Mouse (Mus musculus): ENCODE data around the gene Tbk1. TPM values are rescaled to one million over a fixed set of nuclear protein-coding genes. Genes with fewer than 3 reads are reported as not detected.

Gene Tbk1
- polyA plus RNA-seq, 1 experiment from 2014 or later: 30.7 TPM

DNA sequence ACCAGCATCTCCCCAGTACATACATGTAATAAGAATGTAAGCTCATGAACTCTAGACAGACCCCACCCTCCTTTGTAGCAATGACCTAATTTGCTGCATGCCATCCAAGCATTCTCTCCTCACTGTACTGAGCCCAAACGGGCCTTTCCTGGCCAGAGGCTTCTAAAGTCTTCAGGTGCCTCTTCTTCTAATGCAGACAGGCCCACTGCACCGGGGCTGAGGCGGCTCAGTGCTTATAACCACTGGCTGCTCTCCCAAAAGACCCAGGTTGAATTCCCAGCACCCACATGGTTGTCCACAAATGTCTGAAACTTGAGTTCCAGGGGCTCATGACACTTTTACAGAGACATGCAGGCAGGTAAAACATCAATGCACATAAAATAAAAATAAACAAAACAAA lies 15.6 kb downstream of the Tbk1 start:
- Histone ChIP-seq H3K9me3 (ENCODE audit: control insufficient read depth, low read length) (no peaks in the 10 kb centered on the region), H3K4me2 (ENCODE audit: low read depth, severe bottlenecking) (no peak overlapping the region), H3K4me3 (ENCODE audit: low read depth, low read length) (no peak overlapping the region), H3K4me1 (ENCODE audit: control insufficient read depth, insufficient read depth, low read length) (no peaks in the 10 kb centered on the region), H3K27me3 (ENCODE audit: control insufficient read depth, insufficient read depth, low read length) (no peaks in the 10 kb centered on the region), H3K9ac (ENCODE audit: low read length) (no peak overlapping the region), H3K36me3 (ENCODE audit: control insufficient read depth, insufficient read depth, low read length) (peaks cover 20% of the 10 kb centered on the region; the same call in 1 of the 2 replicates), H3K27ac (replicated peaks; ENCODE audit: low read depth, low read length) (no peak overlapping the region)
- no peak for ATAC-seq (ENCODE audit: insufficient number of reproducible peaks, low FRiP score, low TSS enrichment, low read depth)
- 95% methylated on average over 3 of the region's 3 CpGs for WGBS
- DNase-seq (ENCODE audit: low spot score): no peak

- H3K9ac ChIP-seq (ENCODE audit: low read length): no peak overlapping the region
- H3K27ac ChIP-seq (replicated peaks; ENCODE audit: low read depth, low read length): no peak overlapping the region
- no peaks in the 10 kb centered on the region for H3K9me3 ChIP-seq (ENCODE audit: control insufficient read depth, low read length)
- no peaks in the 10 kb centered on the region for H3K27me3 ChIP-seq (ENCODE audit: control insufficient read depth, insufficient read depth, low read length)
- no peaks in the 10 kb centered on the region for H3K4me1 ChIP-seq (ENCODE audit: control insufficient read depth, insufficient read depth, low read length)
- no peak overlapping the region for H3K4me3 ChIP-seq (ENCODE audit: low read depth, low read length)
- no peak overlapping the region for H3K4me2 ChIP-seq (ENCODE audit: low read depth, severe bottlenecking)
- 85% methylated on average over 6 of the region's 6 CpGs for WGBS
- H3K36me3 ChIP-seq (ENCODE audit: control insufficient read depth, insufficient read depth, low read length): peaks cover 26% of the 10 kb centered on the region; the same call in 1 of the 2 replicates
- DNase-seq (ENCODE audit: low spot score): no peak
- no peak for ATAC-seq (ENCODE audit: insufficient number of reproducible peaks, low FRiP score, low TSS enrichment, low read depth)
Observed at GRCm38 (mm10) chr10:121569796-121570195, 16.8 kb downstream of the Tbk1 start.

GRCm38 (mm10) chr10:121569001-121569589 lies 17.5 kb downstream of the Tbk1 start:
- DNase-seq (ENCODE audit: low spot score) (no peak), ATAC-seq (ENCODE audit: insufficient number of reproducible peaks, low FRiP score, low TSS enrichment, low read depth) (0 out of 2 replicates have a peak, but pooled peaks have one; percentile 35)
- Histone ChIP-seq H3K9ac (ENCODE audit: low read length) (no peak overlapping the region), H3K9me3 (ENCODE audit: control insufficient read depth, low read length) (no peaks in the 10 kb centered on the region), H3K27me3 (ENCODE audit: control insufficient read depth, insufficient read depth, low read length) (no peaks in the 10 kb centered on the region), H3K4me2 (ENCODE audit: low read depth, severe bottlenecking) (no peak overlapping the region), H3K4me1 (ENCODE audit: control insufficient read depth, insufficient read depth, low read length) (no peaks in the 10 kb centered on the region), H3K27ac (replicated peaks; ENCODE audit: low read depth, low read length) (no peak overlapping the region), H3K36me3 (ENCODE audit: control insufficient read depth, insufficient read depth, low read length) (peaks cover 26% of the 10 kb centered on the region; the same call in 1 of the 2 replicates), H3K4me3 (ENCODE audit: low read depth, low read length) (no peak overlapping the region)
- 22% methylated on average over 23 of the region's 23 CpGs for WGBS

DNA sequence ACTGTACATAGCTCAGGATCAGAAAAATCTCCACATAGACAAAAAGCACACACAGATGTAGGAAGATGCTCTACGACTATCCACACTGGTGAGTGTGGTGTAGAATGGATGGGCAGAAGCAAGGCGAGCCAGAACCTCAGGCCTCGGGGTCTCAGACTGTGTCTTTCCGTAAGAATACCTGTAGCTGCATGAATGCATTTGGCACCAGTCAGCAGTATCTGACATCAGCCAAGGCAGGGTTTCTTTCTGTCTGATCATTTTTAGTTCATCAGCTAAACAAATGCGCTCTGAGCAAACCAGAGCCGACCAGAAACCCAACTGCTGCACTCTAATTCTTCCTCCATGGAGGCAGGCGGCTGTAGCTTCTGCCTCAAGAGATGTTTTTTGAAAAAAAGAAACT lies 18.1 kb downstream of the Tbk1 start:
- H3K4me2 ChIP-seq (ENCODE audit: low read depth, severe bottlenecking): no peak overlapping the region
- no peak overlapping the region for H3K27ac ChIP-seq (replicated peaks; ENCODE audit: low read depth, low read length)
- DNase-seq (ENCODE audit: low spot score): no peak
- H3K9me3 ChIP-seq (ENCODE audit: control insufficient read depth, low read length): no peaks in the 10 kb centered on the region
- H3K27me3 ChIP-seq (ENCODE audit: control insufficient read depth, insufficient read depth, low read length): no peaks in the 10 kb centered on the region
- WGBS: 81% methylated on average over 7 of the region's 7 CpGs
- no peak overlapping the region for H3K4me3 ChIP-seq (ENCODE audit: low read depth, low read length)
- no peak for ATAC-seq (ENCODE audit: insufficient number of reproducible peaks, low FRiP score, low TSS enrichment, low read depth)
- H3K36me3 ChIP-seq (ENCODE audit: control insufficient read depth, insufficient read depth, low read length): peaks cover 26% of the 10 kb centered on the region; the same call in 1 of the 2 replicates
- H3K4me1 ChIP-seq (ENCODE audit: control insufficient read depth, insufficient read depth, low read length): no peaks in the 10 kb centered on the region
- H3K9ac ChIP-seq (ENCODE audit: low read length): no peak overlapping the region

DNA sequence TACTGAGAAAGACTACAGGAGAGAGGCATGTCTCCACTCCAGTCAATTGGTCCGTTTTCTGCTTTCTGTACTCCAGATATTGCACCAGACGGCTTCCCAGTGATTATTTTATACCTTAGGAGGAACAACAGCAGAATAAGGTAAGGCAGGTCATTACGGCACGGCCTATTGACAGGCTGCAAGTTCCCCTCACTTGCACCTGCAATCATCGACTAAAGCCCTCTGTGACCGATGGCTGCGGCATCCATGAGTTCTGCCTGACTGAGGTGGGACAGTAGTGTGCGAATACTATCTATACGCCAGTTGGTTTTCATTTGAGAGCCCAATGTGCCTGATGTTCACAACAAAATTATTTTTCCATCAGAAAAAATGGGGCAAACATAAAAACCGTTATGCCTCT lies 18.6 kb downstream of the Tbk1 start:
- H3K9me3 ChIP-seq (ENCODE audit: control insufficient read depth, low read length): no peaks in the 10 kb centered on the region
- DNase-seq (ENCODE audit: low spot score) (no peak), ATAC-seq (ENCODE audit: insufficient number of reproducible peaks, low FRiP score, low TSS enrichment, low read depth) (no peak)
- H3K4me3 ChIP-seq (ENCODE audit: low read depth, low read length): no peak overlapping the region
- H3K4me1 ChIP-seq (ENCODE audit: control insufficient read depth, insufficient read depth, low read length): no peaks in the 10 kb centered on the region
- H3K27me3 ChIP-seq (ENCODE audit: control insufficient read depth, insufficient read depth, low read length): no peaks in the 10 kb centered on the region
- H3K4me2 ChIP-seq (ENCODE audit: low read depth, severe bottlenecking): no peak overlapping the region
- WGBS: 96% methylated on average over 10 of the region's 10 CpGs
- H3K9ac ChIP-seq (ENCODE audit: low read length): no peak overlapping the region
- peaks cover 26% of the 10 kb centered on the region; the same call in 1 of the 2 replicates for H3K36me3 ChIP-seq (ENCODE audit: control insufficient read depth, insufficient read depth, low read length)
- no peak overlapping the region for H3K27ac ChIP-seq (replicated peaks; ENCODE audit: low read depth, low read length)

DNA sequence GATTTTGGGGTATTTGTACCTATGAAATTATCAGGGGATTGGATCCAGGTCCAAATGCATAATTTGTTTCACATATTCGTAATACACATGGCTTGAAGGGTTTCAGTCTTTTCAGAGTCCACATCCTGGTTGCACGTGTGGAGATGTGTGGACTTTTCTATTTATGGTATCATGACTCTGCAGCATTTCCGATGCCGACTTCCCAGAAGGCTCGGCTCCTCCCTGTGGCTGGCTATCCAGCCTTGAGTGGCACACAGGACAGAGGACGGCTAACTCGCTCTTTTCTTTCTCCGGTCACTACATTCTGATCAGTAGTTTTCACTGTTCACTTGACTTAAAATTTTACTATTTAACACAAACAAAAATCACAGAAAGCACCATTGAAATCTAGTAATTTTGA lies 22.1 kb downstream of the Tbk1 start:
- DNase-seq (ENCODE audit: low spot score): no peak
- no peak overlapping the region for H3K9ac ChIP-seq (ENCODE audit: low read length)
- no peaks in the 10 kb centered on the region for H3K27me3 ChIP-seq (ENCODE audit: control insufficient read depth, insufficient read depth, low read length)
- H3K36me3 ChIP-seq (ENCODE audit: control insufficient read depth, insufficient read depth, low read length): peaks cover 17% of the 10 kb centered on the region; the same call in 1 of the 2 replicates
- no peak overlapping the region for H3K4me3 ChIP-seq (ENCODE audit: low read depth, low read length)
- H3K27ac ChIP-seq (replicated peaks; ENCODE audit: low read depth, low read length): no peak overlapping the region
- 89% methylated on average over 8 of the region's 8 CpGs for WGBS
- H3K9me3 ChIP-seq (ENCODE audit: control insufficient read depth, low read length): no peaks in the 10 kb centered on the region
- no peak for ATAC-seq (ENCODE audit: insufficient number of reproducible peaks, low FRiP score, low TSS enrichment, low read depth)
- H3K4me2 ChIP-seq (ENCODE audit: low read depth, severe bottlenecking): no peak overlapping the region
- no peaks in the 10 kb centered on the region for H3K4me1 ChIP-seq (ENCODE audit: control insufficient read depth, insufficient read depth, low read length)

DNA sequence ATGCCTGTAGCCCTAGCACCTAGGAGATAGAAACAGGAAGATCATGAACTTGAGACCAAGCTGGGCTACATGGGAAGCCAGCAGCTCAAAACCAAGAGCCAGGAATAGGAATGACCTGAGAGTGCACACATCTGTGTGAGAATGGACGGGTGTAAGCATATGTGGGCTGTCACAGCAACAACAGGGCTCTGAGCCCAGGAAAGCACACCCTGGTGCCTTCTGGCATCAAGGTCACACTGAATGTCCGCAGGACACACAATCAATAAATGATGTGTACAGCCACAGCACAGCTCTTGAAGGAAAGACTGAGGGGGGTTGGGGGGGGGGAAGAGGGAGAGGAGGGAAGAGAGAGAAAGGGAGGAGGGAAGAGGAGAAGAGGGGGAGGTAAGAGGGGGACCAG lies 28.4 kb downstream of the Tbk1 start:
- no peak for ATAC-seq (ENCODE audit: insufficient number of reproducible peaks, low FRiP score, low TSS enrichment, low read depth)
- Histone ChIP-seq H3K9me3 (ENCODE audit: control insufficient read depth, low read length) (no peaks in the 10 kb centered on the region), H3K9ac (ENCODE audit: low read length) (no peak overlapping the region), H3K4me2 (ENCODE audit: low read depth, severe bottlenecking) (no peak overlapping the region), H3K4me3 (ENCODE audit: low read depth, low read length) (no peak overlapping the region), H3K36me3 (ENCODE audit: control insufficient read depth, insufficient read depth, low read length) (peaks cover 16% of the 10 kb centered on the region; the same call in 1 of the 2 replicates), H3K27ac (replicated peaks; ENCODE audit: low read depth, low read length) (no peak overlapping the region), H3K4me1 (ENCODE audit: control insufficient read depth, insufficient read depth, low read length) (no peaks in the 10 kb centered on the region), H3K27me3 (ENCODE audit: control insufficient read depth, insufficient read depth, low read length) (no peaks in the 10 kb centered on the region)
- 80% methylated on average over 2 of the region's 2 CpGs for WGBS
- DNase-seq (ENCODE audit: low spot score): no peak

- Histone ChIP-seq H3K9ac (ENCODE audit: low read length) (no peak overlapping the region), H3K4me1 (ENCODE audit: control insufficient read depth, insufficient read depth, low read length) (no peaks in the 10 kb centered on the region), H3K9me3 (ENCODE audit: control insufficient read depth, low read length) (no peaks in the 10 kb centered on the region), H3K27me3 (ENCODE audit: control insufficient read depth, insufficient read depth, low read length) (no peaks in the 10 kb centered on the region), H3K36me3 (ENCODE audit: control insufficient read depth, insufficient read depth, low read length) (peaks cover 22% of the 10 kb centered on the region; the same call in 1 of the 2 replicates), H3K4me3 (ENCODE audit: low read depth, low read length) (no peak overlapping the region), H3K4me2 (ENCODE audit: low read depth, severe bottlenecking) (no peak overlapping the region), H3K27ac (replicated peaks; ENCODE audit: low read depth, low read length) (no peak overlapping the region)
- no peak for DNase-seq (ENCODE audit: low spot score)
- ATAC-seq (ENCODE audit: insufficient number of reproducible peaks, low FRiP score, low TSS enrichment, low read depth): no peak
- WGBS: 79% methylated on average over 6 of the region's 6 CpGs
Observed at GRCm38 (mm10) chr10:121556263-121556662, 30.3 kb downstream of the Tbk1 start.

DNA sequence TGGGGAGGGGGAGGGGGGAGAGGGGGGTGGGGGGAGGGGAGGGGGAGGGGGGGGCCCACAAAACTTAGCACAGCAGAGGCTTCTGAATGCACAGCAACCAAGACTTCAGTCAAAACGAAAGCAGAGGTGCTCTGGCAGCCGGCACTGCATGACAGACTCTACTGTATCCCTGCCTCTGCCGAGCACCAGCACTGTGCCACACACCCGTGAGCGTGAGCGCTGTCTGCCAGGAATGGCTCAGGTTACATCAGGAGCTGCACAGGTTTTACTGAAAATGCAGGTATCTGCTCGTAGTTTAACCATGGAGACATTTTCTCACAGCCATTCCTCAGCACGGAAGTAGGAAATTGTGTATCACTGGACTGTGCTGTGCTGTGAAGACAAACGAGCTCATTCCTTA lies 36.3 kb downstream of the Tbk1 start:
- DNase-seq (ENCODE audit: low spot score) (no peak), ATAC-seq (ENCODE audit: insufficient number of reproducible peaks, low FRiP score, low TSS enrichment, low read depth) (no peak)
- Histone ChIP-seq H3K27me3 (ENCODE audit: control insufficient read depth, insufficient read depth, low read length) (no peaks in the 10 kb centered on the region), H3K4me1 (ENCODE audit: control insufficient read depth, insufficient read depth, low read length) (no peaks in the 10 kb centered on the region), H3K9me3 (ENCODE audit: control insufficient read depth, low read length) (no peaks in the 10 kb centered on the region), H3K9ac (ENCODE audit: low read length) (no peak overlapping the region), H3K36me3 (ENCODE audit: control insufficient read depth, insufficient read depth, low read length) (peaks cover 30% of the 10 kb centered on the region; the same call in 1 of the 2 replicates), H3K4me3 (ENCODE audit: low read depth, low read length) (no peak overlapping the region), H3K27ac (replicated peaks; ENCODE audit: low read depth, low read length) (no peak overlapping the region), H3K4me2 (ENCODE audit: low read depth, severe bottlenecking) (no peak overlapping the region)
- 84% methylated on average over 9 of the region's 9 CpGs for WGBS
